Mouse (Mus musculus) lung, embryonic 14.5 days (tissue): ENCODE data around the gene Bag5. TPM values are rescaled to one million over a fixed set of nuclear protein-coding genes. Genes with fewer than 3 reads are reported as not detected.

ENCODE experiments used
- ATAC-seq: fragments of 200-750 bp; cut with Nextera tagmentation; 2 replicates; pipeline ENCODE4 v1.8.0; 2017; ENCODE audit warnings: mild to moderate bottlenecking, moderate TSS enrichment, moderate library complexity; ENCODE audit not compliant: insufficient read depth
- DNase-seq: peaks from one replicate; pipeline ENCODE4 v3.0.0-alpha.2; 2015
- H3K27ac ChIP-seq: fragments of 300-500 bp; sonication (generic); 2 replicates; pipeline ENCODE4 v1.5.1; 2014; ENCODE audit warnings: low read depth, mild to moderate bottlenecking, moderate library complexity
- H3K27me3 ChIP-seq: fragments of 300-500 bp; sonication (generic); 2 replicates; pipeline ENCODE4 v1.6.1; 2014; ENCODE audit warnings: low read length, control low read depth; ENCODE audit not compliant: insufficient read depth
- H3K36me3 ChIP-seq: fragments of 300-500 bp; sonication (generic); 2 replicates; pipeline ENCODE4 v1.6.1; 2014; ENCODE audit warnings: control low read depth; ENCODE audit not compliant: insufficient read depth
- H3K4me1 ChIP-seq: fragments of 300-500 bp; sonication (generic); 2 replicates; pipeline ENCODE4 v1.6.1; 2014; ENCODE audit warnings: antibody characterized with exemption, control low read depth; ENCODE audit not compliant: insufficient read depth
- H3K4me2 ChIP-seq: fragments of 300-500 bp; sonication (generic); 2 replicates; pipeline ENCODE4 v1.6.1; 2014; ENCODE audit warnings: mild to moderate bottlenecking
- H3K4me3 ChIP-seq: fragments of 300-500 bp; sonication (generic); 2 replicates; pipeline ENCODE4 v1.5.1; 2014; ENCODE audit warnings: low read depth, low read length
- H3K9ac ChIP-seq: fragments of 300-500 bp; sonication (generic); 2 replicates; pipeline ENCODE4 v1.6.1; 2014
- H3K9me3 ChIP-seq: fragments of 300-500 bp; sonication (generic); 2 replicates; pipeline ENCODE4 v1.6.1; 2016; ENCODE audit warnings: low read depth, low read length, control low read depth
- CTCF ChIP-seq: IDR thresholded peaks from 2 replicates; pipeline ENCODE4 v1.5.1; 2016; ENCODE audit warnings: antibody characterized with exemption, low read depth
- WGBS: fragments of 180-500 bp; shearing (Covaris S2); extraction: QIAGEN DNeasy Blood & Tissue Kit; methylation state at CpG from one replicate; pipeline ENCODE4 v1.1.7; 2014; 5-methylcytosine and 5-hydroxymethylcytosine counted together
- polyA plus RNA-seq: library from polyadenylated mRNA; unstranded; fragments of >200 nt; fragmentation: Nextera tagmentation; extraction: Ambion mirVana; gene quantifications from 2 replicates; pipeline ENCODE4 v1.2.1, GENCODE M21; 2014

Bag5 gene
- polyA plus RNA-seq, 1 experiment from 2014 or later: 53.2 TPM

- DNase-seq (no peak), ATAC-seq (no peak)
- no peak overlapping the region for H3K9ac ChIP-seq
- no peak overlapping the region for H3K4me3 ChIP-seq
- H3K9me3 ChIP-seq: no peaks in the 10 kb centered on the region
- no peak overlapping the region for H3K4me2 ChIP-seq
- no peak for TF ChIP-seq CTCF
- WGBS: 81% methylated on average over 6 of the region's 6 CpGs
- peaks cover 7% of the 10 kb centered on the region; the same call in 1 of the 2 replicates for H3K36me3 ChIP-seq
- peaks cover 29% of the 10 kb centered on the region for H3K27me3 ChIP-seq
- no peak overlapping the region for H3K27ac ChIP-seq
- peaks cover 6% of the 10 kb centered on the region for H3K4me1 ChIP-seq
Measured at GRCm38 (mm10) chr12:111675797-111676580, 37.1 kb downstream of the Bag5 start.

GRCm38 (mm10) chr12:111674850-111675486 is 38.1 kb downstream of the Bag5 start:
- H3K9ac ChIP-seq: no peak overlapping the region
- H3K36me3 ChIP-seq: no peaks in the 10 kb centered on the region
- ATAC-seq (no peak), DNase-seq (no peak)
- H3K27me3 ChIP-seq: peaks cover 39% of the 10 kb centered on the region
- 54% methylated on average over 2 of the region's 2 CpGs for WGBS
- H3K4me1 ChIP-seq: peaks cover 6% of the 10 kb centered on the region
- H3K4me2 ChIP-seq: no peak overlapping the region
- no peak for TF ChIP-seq CTCF
- no peaks in the 10 kb centered on the region for H3K9me3 ChIP-seq
- no peak overlapping the region for H3K4me3 ChIP-seq
- no peak overlapping the region for H3K27ac ChIP-seq

- peaks cover 10% of the 10 kb centered on the region for H3K4me1 ChIP-seq
- peaks cover 40% of the 10 kb centered on the region for H3K27me3 ChIP-seq
- ATAC-seq: no peak; the same call in 1 of the 2 replicates
- no peaks in the 10 kb centered on the region for H3K36me3 ChIP-seq
- H3K4me3 ChIP-seq: peak overlapping the region; percentile 56
- 11% methylated on average over 12 of the region's 12 CpGs for WGBS
- no peak for TF ChIP-seq CTCF
- no peaks in the 10 kb centered on the region for H3K9me3 ChIP-seq
- no peak overlapping the region for H3K27ac ChIP-seq
- H3K9ac ChIP-seq: peak overlapping the region; percentile 52; the same call in 1 of the 2 replicates
- H3K4me2 ChIP-seq: peak overlapping the region; percentile 97
- no peak for DNase-seq
Measured at GRCm38 (mm10) chr12:111672581-111672980, 40.5 kb downstream of the Bag5 start.

- 0% methylated on average over 31 of the region's 31 CpGs for WGBS
- no peak within 1 kb of the TSS for H3K27ac ChIP-seq
- peaks cover 40% of the 10 kb centered on the region for H3K27me3 ChIP-seq
- no peak for TF ChIP-seq CTCF
- peak within 1 kb of the TSS; percentile 56 for H3K4me3 ChIP-seq
- DNase-seq (peak; percentile 90), ATAC-seq (peak; percentile 68)
- peaks cover 10% of the 10 kb centered on the region for H3K4me1 ChIP-seq
- H3K36me3 ChIP-seq: no peaks in the 10 kb centered on the region
- H3K4me2 ChIP-seq: peak within 1 kb of the TSS; percentile 97
- no peaks in the 10 kb centered on the region for H3K9me3 ChIP-seq
- peak within 1 kb of the TSS; percentile 52 for H3K9ac ChIP-seq
Measured at GRCm38 (mm10) chr12:111672176-111672575, 40.9 kb downstream of the Bag5 start, which contains the start of gene Ckb. Gene Ckb, minus strand, starts transcription at chr12:111672338.

- H3K4me3 ChIP-seq: peak overlapping the region; percentile 56
- H3K4me2 ChIP-seq: peak overlapping the region; percentile 97
- peaks cover 40% of the 10 kb centered on the region for H3K27me3 ChIP-seq
- TF ChIP-seq CTCF: no peak
- H3K27ac ChIP-seq: no peak overlapping the region
- WGBS: under 1% methylated on average over 34 of the region's 34 CpGs
- peak overlapping the region; percentile 52 for H3K9ac ChIP-seq
- ATAC-seq (peak; percentile 9; the same call in 1 of the 2 replicates), DNase-seq (peak; percentile 66)
- H3K9me3 ChIP-seq: no peaks in the 10 kb centered on the region
- no peaks in the 10 kb centered on the region for H3K36me3 ChIP-seq
- peaks cover 10% of the 10 kb centered on the region for H3K4me1 ChIP-seq
Measured at GRCm38 (mm10) chr12:111671431-111671902, 41.6 kb downstream of the Bag5 start.

GRCm38 (mm10) chr12:111670976-111671375 is 42.1 kb downstream of the Bag5 start:
- no peak overlapping the region for H3K27ac ChIP-seq
- H3K9me3 ChIP-seq: no peaks in the 10 kb centered on the region
- no peak for TF ChIP-seq CTCF
- H3K9ac ChIP-seq: peak overlapping the region; percentile 52
- ATAC-seq (0 out of 2 replicates have a peak, but pooled peaks have one; percentile 0), DNase-seq (no peak)
- no peaks in the 10 kb centered on the region for H3K36me3 ChIP-seq
- WGBS: 2% methylated on average over 35 of the region's 35 CpGs
- H3K27me3 ChIP-seq: peaks cover 40% of the 10 kb centered on the region
- peak overlapping the region; percentile 56 for H3K4me3 ChIP-seq
- H3K4me2 ChIP-seq: peak overlapping the region; percentile 97
- peaks cover 10% of the 10 kb centered on the region for H3K4me1 ChIP-seq

GRCm38 (mm10) chr12:111670371-111670971 is 42.6 kb downstream of the Bag5 start:
- H3K36me3 ChIP-seq: no peaks in the 10 kb centered on the region
- peak overlapping the region; percentile 52 for H3K9ac ChIP-seq
- peak overlapping the region; percentile 97 for H3K4me2 ChIP-seq
- DNase-seq (peak; percentile 34), ATAC-seq (no peak)
- peaks cover 10% of the 10 kb centered on the region for H3K4me1 ChIP-seq
- no peaks in the 10 kb centered on the region for H3K9me3 ChIP-seq
- peak overlapping the region; percentile 56 for H3K4me3 ChIP-seq
- H3K27ac ChIP-seq: no peak overlapping the region
- 14% methylated on average over 29 of the region's 29 CpGs for WGBS
- peaks cover 40% of the 10 kb centered on the region for H3K27me3 ChIP-seq
- no peak for TF ChIP-seq CTCF
